Mouse (Mus musculus): ENCODE results near the gene Slc7a7. TPM values are rescaled to one million over a fixed set of nuclear protein-coding genes. Genes with fewer than 3 reads are reported as not detected.

Slc7a7 gene
- polyA plus RNA-seq, 1 experiment from 2014 or later, result 4.0 TPM

- H3K36me3 ChIP-seq (ENCODE audit: control insufficient read depth, insufficient read depth, low read length), result no peaks in the 10 kb centered on the region
- H3K9me3 ChIP-seq (ENCODE audit: control insufficient read depth, low read length), result no peaks in the 10 kb centered on the region
- H3K4me2 ChIP-seq (ENCODE audit: low read length), result no peak overlapping the region
- H3K27me3 ChIP-seq (ENCODE audit: control insufficient read depth, insufficient read depth, low read length), result no peaks in the 10 kb centered on the region
- no peak overlapping the region for H3K27ac ChIP-seq (replicated peaks; ENCODE audit: low read depth, low read length)
- WGBS, result 86% methylated on average over 9 of the region's 9 CpGs
- ATAC-seq (ENCODE audit: low FRiP score, low TSS enrichment) (no peak), DNase-seq (no peak)
- H3K4me3 ChIP-seq (replicated peaks; ENCODE audit: low read depth, low read length), result no peak overlapping the region
- 0 out of 2 replicates have a peak, but pooled peaks cover 3% of the 10 kb centered on the region for H3K4me1 ChIP-seq (ENCODE audit: control insufficient read depth, insufficient read depth, low read length)
- H3K9ac ChIP-seq (replicated peaks; ENCODE audit: low read length), result no peak overlapping the region
These were observed 36.0 kb upstream of the Slc7a7 start for GRCm38 (mm10) chr14:54453566-54453965.

- Histone ChIP-seq H3K27ac (replicated peaks; ENCODE audit: low read depth, low read length) (no peak overlapping the region), H3K27me3 (ENCODE audit: control insufficient read depth, insufficient read depth, low read length) (no peaks in the 10 kb centered on the region), H3K4me1 (ENCODE audit: control insufficient read depth, insufficient read depth, low read length) (0 out of 2 replicates have a peak, but pooled peaks cover 3% of the 10 kb centered on the region), H3K36me3 (ENCODE audit: control insufficient read depth, insufficient read depth, low read length) (no peaks in the 10 kb centered on the region), H3K9ac (replicated peaks; ENCODE audit: low read length) (no peak overlapping the region), H3K4me3 (replicated peaks; ENCODE audit: low read depth, low read length) (no peak overlapping the region), H3K9me3 (ENCODE audit: control insufficient read depth, low read length) (no peaks in the 10 kb centered on the region), H3K4me2 (ENCODE audit: low read length) (no peak overlapping the region)
- DNase-seq (no peak), ATAC-seq (ENCODE audit: low FRiP score, low TSS enrichment) (no peak)
- WGBS, result 54% methylated on average over 3 of the region's 3 CpGs
These were observed 27.9 kb upstream of the Slc7a7 start for GRCm38 (mm10) chr14:54445476-54445875.

- H3K27ac ChIP-seq (replicated peaks; ENCODE audit: low read depth, low read length), result no peak overlapping the region
- H3K4me1 ChIP-seq (ENCODE audit: control insufficient read depth, insufficient read depth, low read length), result 0 out of 2 replicates have a peak, but pooled peaks cover 3% of the 10 kb centered on the region
- no peak overlapping the region for H3K9ac ChIP-seq (replicated peaks; ENCODE audit: low read length)
- H3K9me3 ChIP-seq (ENCODE audit: control insufficient read depth, low read length), result no peaks in the 10 kb centered on the region
- H3K27me3 ChIP-seq (ENCODE audit: control insufficient read depth, insufficient read depth, low read length), result no peaks in the 10 kb centered on the region
- DNase-seq (no peak), ATAC-seq (ENCODE audit: low FRiP score, low TSS enrichment) (no peak)
- H3K36me3 ChIP-seq (ENCODE audit: control insufficient read depth, insufficient read depth, low read length), result peaks cover 10% of the 10 kb centered on the region; the same call in 1 of the 2 replicates
- no peak overlapping the region for H3K4me3 ChIP-seq (replicated peaks; ENCODE audit: low read depth, low read length)
- WGBS, result 70% methylated on average over 15 of the region's 15 CpGs
- H3K4me2 ChIP-seq (ENCODE audit: low read length), result no peak overlapping the region
These were observed 26.4 kb upstream of the Slc7a7 start for GRCm38 (mm10) chr14:54443712-54444618.

- Histone ChIP-seq H3K4me3 (replicated peaks; ENCODE audit: low read depth, low read length) (no peak overlapping the region), H3K27ac (replicated peaks; ENCODE audit: low read depth, low read length) (no peak overlapping the region), H3K4me2 (ENCODE audit: low read length) (no peak overlapping the region), H3K9ac (replicated peaks; ENCODE audit: low read length) (no peak overlapping the region), H3K4me1 (ENCODE audit: control insufficient read depth, insufficient read depth, low read length) (no peaks in the 10 kb centered on the region), H3K36me3 (ENCODE audit: control insufficient read depth, insufficient read depth, low read length) (peaks cover 16% of the 10 kb centered on the region; the same call in 1 of the 2 replicates), H3K9me3 (ENCODE audit: control insufficient read depth, low read length) (no peaks in the 10 kb centered on the region), H3K27me3 (ENCODE audit: control insufficient read depth, insufficient read depth, low read length) (no peaks in the 10 kb centered on the region)
- ATAC-seq (ENCODE audit: low FRiP score, low TSS enrichment), result 0 out of 2 replicates have a peak, but pooled peaks have one; percentile 53
- WGBS, result 40% methylated on average over 3 of the region's 3 CpGs
- DNase-seq, result no peak
These were observed 25.6 kb upstream of the Slc7a7 start for GRCm38 (mm10) chr14:54443196-54443595.

- no peak overlapping the region for H3K9ac ChIP-seq (replicated peaks; ENCODE audit: low read length)
- no peaks in the 10 kb centered on the region for H3K4me1 ChIP-seq (ENCODE audit: control insufficient read depth, insufficient read depth, low read length)
- no peak overlapping the region for H3K4me2 ChIP-seq (ENCODE audit: low read length)
- DNase-seq (no peak), ATAC-seq (ENCODE audit: low FRiP score, low TSS enrichment) (no peak)
- H3K27ac ChIP-seq (replicated peaks; ENCODE audit: low read depth, low read length), result no peak overlapping the region
- no peaks in the 10 kb centered on the region for H3K9me3 ChIP-seq (ENCODE audit: control insufficient read depth, low read length)
- 87% methylated on average over 3 of the region's 3 CpGs for WGBS
- H3K27me3 ChIP-seq (ENCODE audit: control insufficient read depth, insufficient read depth, low read length), result no peaks in the 10 kb centered on the region
- H3K4me3 ChIP-seq (replicated peaks; ENCODE audit: low read depth, low read length), result no peak overlapping the region
- peaks cover 18% of the 10 kb centered on the region; the same call in 1 of the 2 replicates for H3K36me3 ChIP-seq (ENCODE audit: control insufficient read depth, insufficient read depth, low read length)
These were observed 25.0 kb upstream of the Slc7a7 start for GRCm38 (mm10) chr14:54442548-54442947.

GRCm38 (mm10) chr14:54441365-54441764 is 23.8 kb upstream of the Slc7a7 start:
- peaks cover 18% of the 10 kb centered on the region; the same call in 1 of the 2 replicates for H3K36me3 ChIP-seq (ENCODE audit: control insufficient read depth, insufficient read depth, low read length)
- WGBS, result 86% methylated on average over 4 of the region's 4 CpGs
- no peaks in the 10 kb centered on the region for H3K27me3 ChIP-seq (ENCODE audit: control insufficient read depth, insufficient read depth, low read length)
- ATAC-seq (ENCODE audit: low FRiP score, low TSS enrichment) (no peak), DNase-seq (no peak)
- H3K9me3 ChIP-seq (ENCODE audit: control insufficient read depth, low read length), result no peaks in the 10 kb centered on the region
- no peaks in the 10 kb centered on the region for H3K4me1 ChIP-seq (ENCODE audit: control insufficient read depth, insufficient read depth, low read length)
- no peak overlapping the region for H3K27ac ChIP-seq (replicated peaks; ENCODE audit: low read depth, low read length)
- no peak overlapping the region for H3K4me3 ChIP-seq (replicated peaks; ENCODE audit: low read depth, low read length)
- H3K9ac ChIP-seq (replicated peaks; ENCODE audit: low read length), result no peak overlapping the region
- no peak overlapping the region for H3K4me2 ChIP-seq (ENCODE audit: low read length)

- Histone ChIP-seq H3K36me3 (ENCODE audit: control insufficient read depth, insufficient read depth, low read length) (peaks cover 18% of the 10 kb centered on the region; the same call in 1 of the 2 replicates), H3K27ac (replicated peaks; ENCODE audit: low read depth, low read length) (no peak overlapping the region), H3K9ac (replicated peaks; ENCODE audit: low read length) (no peak overlapping the region), H3K4me1 (ENCODE audit: control insufficient read depth, insufficient read depth, low read length) (no peaks in the 10 kb centered on the region), H3K9me3 (ENCODE audit: control insufficient read depth, low read length) (no peaks in the 10 kb centered on the region), H3K27me3 (ENCODE audit: control insufficient read depth, insufficient read depth, low read length) (no peaks in the 10 kb centered on the region), H3K4me3 (replicated peaks; ENCODE audit: low read depth, low read length) (no peak overlapping the region), H3K4me2 (ENCODE audit: low read length) (no peak overlapping the region)
- DNase-seq (no peak), ATAC-seq (ENCODE audit: low FRiP score, low TSS enrichment) (no peak)
- 94% methylated on average over 14 of the region's 14 CpGs for WGBS
These were observed 23.0 kb upstream of the Slc7a7 start for GRCm38 (mm10) chr14:54440538-54440937.

GRCm38 (mm10) chr14:54439610-54440009 is 22.0 kb upstream of the Slc7a7 start:
- H3K27ac ChIP-seq (replicated peaks; ENCODE audit: low read depth, low read length), result no peak overlapping the region
- ATAC-seq (ENCODE audit: low FRiP score, low TSS enrichment) (no peak), DNase-seq (no peak)
- H3K9ac ChIP-seq (replicated peaks; ENCODE audit: low read length), result no peak overlapping the region
- no peaks in the 10 kb centered on the region for H3K4me1 ChIP-seq (ENCODE audit: control insufficient read depth, insufficient read depth, low read length)
- H3K27me3 ChIP-seq (ENCODE audit: control insufficient read depth, insufficient read depth, low read length), result no peaks in the 10 kb centered on the region
- 46% methylated on average over 7 of the region's 7 CpGs for WGBS
- H3K4me3 ChIP-seq (replicated peaks; ENCODE audit: low read depth, low read length), result no peak overlapping the region
- no peaks in the 10 kb centered on the region for H3K9me3 ChIP-seq (ENCODE audit: control insufficient read depth, low read length)
- peaks cover 18% of the 10 kb centered on the region; the same call in 1 of the 2 replicates for H3K36me3 ChIP-seq (ENCODE audit: control insufficient read depth, insufficient read depth, low read length)
- H3K4me2 ChIP-seq (ENCODE audit: low read length), result no peak overlapping the region
